In genomic region chrX:153528399-153528798, GRCm38 (mm10) we compare ENCODE assay signal across 11 mouse cellular contexts. TPM values are rescaled to one million over a fixed set of nuclear protein-coding genes. Genes with fewer than 3 reads are reported as not detected.
DNase-seq lines count a peak whose midpoint lies in the region; ATAC-seq lines count a peak whose summit lies in the region.
"Had no signal": no experiment of that assay in that cellular context is flagged by ENCODE, and none has a peak within 500 bp of the region (broad histone marks: within the 10 kb centered on the region; RNA-seq: fewer than 3 reads in every experiment).

No protein-coding gene starts in this region.

- peak; percentile 3 to 11 for DNase-seq in heart, postnatal 10 days
- no peak for DNase-seq in heart, postnatal 36 days
- DNase-seq in embryo, embryonic 9.5 days (ENCODE audit: extremely low spot score), result peak; percentile 11
- no peak for DNase-seq in spleen, postnatal 4 days (ENCODE audit: low spot score in 2 of 2)
- no peak for DNase-seq in heart, adult 8-10 months (ENCODE audit: low spot score)

- no peak overlapping the region for H3K4me3 ChIP-seq in neural tube, embryonic 14.5 days (ENCODE audit: low read depth, low read length)
- H3K4me3 ChIP-seq in neural tube, embryonic 15.5 days (replicated peaks), result no peak overlapping the region
- no peak overlapping the region for H3K4me3 ChIP-seq in liver, embryonic 12.5 days
- H3K4me3 ChIP-seq: megakaryocyte, embryonic 14.5 days had no signal

- no peak overlapping the region for H3K4me2 ChIP-seq in neural tube, embryonic 14.5 days (ENCODE audit: low read depth, low read length)
- no peak overlapping the region for H3K4me2 ChIP-seq in neural tube, embryonic 15.5 days
- H3K4me2 ChIP-seq in liver, embryonic 12.5 days, result no peak overlapping the region

- no peak overlapping the region for H3K9ac ChIP-seq in neural tube, embryonic 14.5 days (replicated peaks; ENCODE audit: low read depth, low read length)
- no peak overlapping the region for H3K9ac ChIP-seq in neural tube, embryonic 15.5 days (replicated peaks)
- H3K9ac ChIP-seq in liver, embryonic 12.5 days, result no peak overlapping the region

- intact Hi-C loops in heart, postnatal 10 days (cut with DNase I), result loop anchor here (5.0 kb wide), 1 partner anchor 141 kb away; no protein-coding TSS in a partner anchor
- intact Hi-C loops in heart, postnatal 36 days (cut with DNase I), result no loop called here

- H3K27me3 ChIP-seq in neural tube, embryonic 14.5 days (ENCODE audit: control insufficient read depth, insufficient read depth, low read length), result no peaks in the 10 kb centered on the region
- no peaks in the 10 kb centered on the region for H3K27me3 ChIP-seq in neural tube, embryonic 15.5 days (replicated peaks)
- H3K27me3 ChIP-seq in liver, embryonic 12.5 days (replicated peaks), result no peaks in the 10 kb centered on the region
- H3K27me3 ChIP-seq: megakaryocyte, embryonic 14.5 days had no signal

- no peaks in the 10 kb centered on the region for H3K4me1 ChIP-seq in neural tube, embryonic 14.5 days (ENCODE audit: control insufficient read depth, insufficient read depth, low read length)
- H3K4me1 ChIP-seq in neural tube, embryonic 15.5 days, result no peaks in the 10 kb centered on the region
- no peaks in the 10 kb centered on the region for H3K4me1 ChIP-seq in liver, embryonic 12.5 days
- H3K4me1 ChIP-seq: megakaryocyte, embryonic 14.5 days had no signal

- H3K36me3 ChIP-seq in neural tube, embryonic 14.5 days (ENCODE audit: control insufficient read depth, insufficient read depth, low read length), result no peaks in the 10 kb centered on the region
- no peaks in the 10 kb centered on the region for H3K36me3 ChIP-seq in neural tube, embryonic 15.5 days
- H3K36me3 ChIP-seq in liver, embryonic 12.5 days, result no peaks in the 10 kb centered on the region

- WGBS in neural tube, embryonic 14.5 days, result 22% methylated on average over 2 of the region's 2 CpGs
- 20% methylated on average over 2 of the region's 2 CpGs for WGBS in neural tube, embryonic 15.5 days
- 32% methylated on average over 2 of the region's 2 CpGs for WGBS in liver, embryonic 12.5 days (ENCODE audit: insufficient replicate concordance)

- no peaks in the 10 kb centered on the region for H3K9me3 ChIP-seq in neural tube, embryonic 14.5 days (ENCODE audit: control insufficient read depth, low read length)
- no peaks in the 10 kb centered on the region for H3K9me3 ChIP-seq in neural tube, embryonic 15.5 days (replicated peaks)
- H3K9me3 ChIP-seq in liver, embryonic 12.5 days (replicated peaks), result no peaks in the 10 kb centered on the region
- H3K9me3 ChIP-seq: megakaryocyte, embryonic 14.5 days had no signal

- no peak overlapping the region for H3K27ac ChIP-seq in neural tube, embryonic 14.5 days (ENCODE audit: low read depth, low read length)
- H3K27ac ChIP-seq in neural tube, embryonic 15.5 days (replicated peaks), result no peak overlapping the region
- no peak overlapping the region for H3K27ac ChIP-seq in liver, embryonic 12.5 days

- peak; percentile 49; the same call in 1 of the 2 replicates for ATAC-seq in neural tube, embryonic 14.5 days (ENCODE audit: low read depth)
- no peak for ATAC-seq in neural tube, embryonic 15.5 days (ENCODE audit: low FRiP score)
- no peak for ATAC-seq in liver, embryonic 12.5 days

RNA-seq across cellular contexts. Expression of gene Cypt3, which starts 30.0 kb away (rescaled TPM):
- total RNA-seq in heart, postnatal 10 days (2021), result not detected
- total RNA-seq in heart, postnatal 36 days (2021), result not detected
- polyA plus RNA-seq in neural tube, embryonic 14.5 days (2014; fragmentation: Nextera tagmentation; extraction: Ambion mirVana), result not detected in 2 replicates
- not detected in 2 replicates for polyA plus RNA-seq in neural tube, embryonic 15.5 days (2015; fragmentation: Nextera tagmentation; extraction: Ambion mirVana)
- not detected in 2 replicates for polyA plus RNA-seq in liver, embryonic 12.5 days (2016; fragmentation: Nextera tagmentation; extraction: Ambion mirVana)
- total RNA-seq in heart, adult 8-10 months (2022), result not detected
- total RNA-seq: adrenal gland, postnatal 36 days; heart, postnatal 14 days had no signal

RNA-seq across cellular contexts. Expression of gene Ubqln2, which starts 30.4 kb away (rescaled TPM):
- 10 to 100 TPM; 29.9 to 33.1 TPM for total RNA-seq in heart, postnatal 10 days (2021)
- total RNA-seq in heart, postnatal 36 days (2021), result 10 to 100 TPM; 25.3 to 30.0 TPM
- polyA plus RNA-seq in neural tube, embryonic 14.5 days (2014; fragmentation: Nextera tagmentation; extraction: Ambion mirVana), result 64.0 and 64.3 TPM in 2 replicates
- 38.5 and 42.0 TPM in 2 replicates for polyA plus RNA-seq in neural tube, embryonic 15.5 days (2015; fragmentation: Nextera tagmentation; extraction: Ambion mirVana)
- 7.6 and 7.9 TPM in 2 replicates for polyA plus RNA-seq in liver, embryonic 12.5 days (2016; fragmentation: Nextera tagmentation; extraction: Ambion mirVana)
- total RNA-seq in heart, adult 8-10 months (2022), result 10 to 100 TPM; 23.6 to 31.5 (median 27.0) TPM

Comparison
In these comparisons a context has a peak if more than half of its experiments do, and no peak if none do; other contexts are left out.
1. DNase-seq: peak in heart, postnatal 10 days (2 of 2) and embryo, embryonic 9.5 days (single experiment); none in heart, postnatal 36 days (0 of 2), spleen, postnatal 4 days (0 of 2) and heart, adult 8-10 months (single experiment).